Mouse (Mus musculus): ENCODE measurements around the gene Atp8a2. TPM values are rescaled to one million over a fixed set of nuclear protein-coding genes. Genes with fewer than 3 reads are reported as not detected.
"Not testable (repeated sequence)": the region's sequence is repeated elsewhere in the genome, so short reads cannot be mapped to it uniquely, and the experiment has no call there.

Gene Atp8a2
- polyA plus RNA-seq, 1 experiment from 2014 or later = 51.5 TPM

DNA sequence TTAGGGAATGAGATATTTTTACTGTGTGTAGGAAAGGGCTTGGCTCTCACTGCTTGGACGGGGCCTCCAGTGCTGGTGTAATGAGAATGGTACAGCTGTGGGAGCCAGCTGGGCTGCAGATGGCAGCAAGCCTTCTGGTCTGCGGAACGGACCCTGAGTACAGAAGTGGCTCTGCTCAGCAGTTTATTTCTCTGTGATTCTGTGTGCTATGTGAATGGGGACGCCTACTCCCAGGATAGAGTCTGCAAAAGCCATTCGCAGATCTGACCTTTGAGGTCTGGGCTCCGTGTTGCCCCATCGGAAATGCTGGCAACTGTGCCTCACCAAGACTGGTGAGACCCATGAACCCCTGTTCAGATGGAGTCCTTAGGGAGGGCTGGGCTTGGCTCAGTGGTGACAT is 569.2 kb downstream of the Atp8a2 start:
- Histone ChIP-seq H3K4me2 (ENCODE audit: low read depth, low read length) (peak overlapping the region; percentile 71; the same call in 1 of the 2 replicates), H3K9ac (replicated peaks; ENCODE audit: low read depth, low read length) (no peak overlapping the region), H3K27me3 (ENCODE audit: control insufficient read depth, insufficient read depth, low read length) (peaks cover 4% of the 10 kb centered on the region; the same call in 1 of the 2 replicates), H3K9me3 (ENCODE audit: control insufficient read depth, low read length) (no peaks in the 10 kb centered on the region), H3K36me3 (ENCODE audit: control insufficient read depth, insufficient read depth, low read length) (no peaks in the 10 kb centered on the region), H3K4me1 (ENCODE audit: control insufficient read depth, insufficient read depth, low read length) (peaks cover 12% of the 10 kb centered on the region; the same call in 1 of the 2 replicates), H3K4me3 (ENCODE audit: low read depth, low read length) (peak overlapping the region; percentile 61; the same call in 1 of the 2 replicates), H3K27ac (ENCODE audit: low read depth, low read length) (no peak overlapping the region)
- 14% methylated on average over 7 of the region's 7 CpGs for WGBS
- ATAC-seq (ENCODE audit: low read depth) = peak; percentile 31; the same call in 1 of the 2 replicates

GRCm38 (mm10) chr14:59627142-59627680 is 569.8 kb downstream of the Atp8a2 start:
- ATAC-seq (ENCODE audit: low read depth) = no peak
- Histone ChIP-seq H3K9me3 (ENCODE audit: control insufficient read depth, low read length) (no peaks in the 10 kb centered on the region), H3K4me2 (ENCODE audit: low read depth, low read length) (peak overlapping the region; percentile 71), H3K4me3 (ENCODE audit: low read depth, low read length) (peak overlapping the region; percentile 61), H3K27ac (ENCODE audit: low read depth, low read length) (no peak overlapping the region), H3K4me1 (ENCODE audit: control insufficient read depth, insufficient read depth, low read length) (peaks cover 12% of the 10 kb centered on the region; the same call in 1 of the 2 replicates), H3K9ac (replicated peaks; ENCODE audit: low read depth, low read length) (peak overlapping the region; percentile 7; the same call in 1 of the 2 replicates), H3K36me3 (ENCODE audit: control insufficient read depth, insufficient read depth, low read length) (no peaks in the 10 kb centered on the region), H3K27me3 (ENCODE audit: control insufficient read depth, insufficient read depth, low read length) (peaks cover 4% of the 10 kb centered on the region; the same call in 1 of the 2 replicates)
- 11% methylated on average over 9 of the region's 9 CpGs for WGBS

GRCm38 (mm10) chr14:59626711-59627110 is 570.3 kb downstream of the Atp8a2 start:
- no peak overlapping the region for H3K9ac ChIP-seq (replicated peaks; ENCODE audit: low read depth, low read length)
- no peak overlapping the region for H3K27ac ChIP-seq (ENCODE audit: low read depth, low read length)
- H3K4me1 ChIP-seq (ENCODE audit: control insufficient read depth, insufficient read depth, low read length) = peaks cover 12% of the 10 kb centered on the region; the same call in 1 of the 2 replicates
- ATAC-seq (ENCODE audit: low read depth) = no peak
- WGBS = 23% methylated on average over 8 of the region's 8 CpGs
- H3K4me2 ChIP-seq (ENCODE audit: low read depth, low read length) = peak overlapping the region; percentile 71
- H3K9me3 ChIP-seq (ENCODE audit: control insufficient read depth, low read length) = no peaks in the 10 kb centered on the region
- H3K4me3 ChIP-seq (ENCODE audit: low read depth, low read length) = peak overlapping the region; percentile 61
- peaks cover 4% of the 10 kb centered on the region; the same call in 1 of the 2 replicates for H3K27me3 ChIP-seq (ENCODE audit: control insufficient read depth, insufficient read depth, low read length)
- no peaks in the 10 kb centered on the region for H3K36me3 ChIP-seq (ENCODE audit: control insufficient read depth, insufficient read depth, low read length)

- H3K4me1 ChIP-seq (ENCODE audit: control insufficient read depth, insufficient read depth, low read length) = peaks cover 12% of the 10 kb centered on the region; the same call in 1 of the 2 replicates
- H3K4me3 ChIP-seq (ENCODE audit: low read depth, low read length) = peak overlapping the region; percentile 61
- H3K9me3 ChIP-seq (ENCODE audit: control insufficient read depth, low read length) = no peaks in the 10 kb centered on the region
- H3K4me2 ChIP-seq (ENCODE audit: low read depth, low read length) = peak overlapping the region; percentile 71
- peaks cover 4% of the 10 kb centered on the region; the same call in 1 of the 2 replicates for H3K27me3 ChIP-seq (ENCODE audit: control insufficient read depth, insufficient read depth, low read length)
- H3K27ac ChIP-seq (ENCODE audit: low read depth, low read length) = 0 out of 2 replicates have a peak overlapping the region, but pooled peaks have one; percentile 28
- 0% methylated on average over 47 of the region's 51 CpGs for WGBS
- H3K36me3 ChIP-seq (ENCODE audit: control insufficient read depth, insufficient read depth, low read length) = no peaks in the 10 kb centered on the region
- peak overlapping the region; percentile 56 for H3K9ac ChIP-seq (replicated peaks; ENCODE audit: low read depth, low read length)
- peak; percentile 68 for ATAC-seq (ENCODE audit: low read depth)
Observed at GRCm38 (mm10) chr14:59625806-59626364, 571.1 kb downstream of the Atp8a2 start.

GRCm38 (mm10) chr14:59625158-59625805 is 571.7 kb downstream of the Atp8a2 start, which contains the start of gene Shisa2:
Gene Shisa2 (plus strand): TSS chr14:59625308.
- peaks cover 12% of the 10 kb centered on the region; the same call in 1 of the 2 replicates for H3K4me1 ChIP-seq (ENCODE audit: control insufficient read depth, insufficient read depth, low read length)
- ATAC-seq (ENCODE audit: low read depth) = peak; percentile 92
- H3K27me3 ChIP-seq (ENCODE audit: control insufficient read depth, insufficient read depth, low read length) = peaks cover 4% of the 10 kb centered on the region; the same call in 1 of the 2 replicates
- H3K9me3 ChIP-seq (ENCODE audit: control insufficient read depth, low read length) = no peaks in the 10 kb centered on the region
- peak within 1 kb of the TSS; percentile 56 for H3K9ac ChIP-seq (replicated peaks; ENCODE audit: low read depth, low read length)
- H3K27ac ChIP-seq (ENCODE audit: low read depth, low read length) = peak within 1 kb of the TSS; percentile 28; the same call in 1 of the 2 replicates
- H3K4me2 ChIP-seq (ENCODE audit: low read depth, low read length) = peak within 1 kb of the TSS; percentile 71
- H3K4me3 ChIP-seq (ENCODE audit: low read depth, low read length) = peak within 1 kb of the TSS; percentile 61
- under 1% methylated on average over 49 of the region's 65 CpGs for WGBS
- H3K36me3 ChIP-seq (ENCODE audit: control insufficient read depth, insufficient read depth, low read length) = no peaks in the 10 kb centered on the region

DNA sequence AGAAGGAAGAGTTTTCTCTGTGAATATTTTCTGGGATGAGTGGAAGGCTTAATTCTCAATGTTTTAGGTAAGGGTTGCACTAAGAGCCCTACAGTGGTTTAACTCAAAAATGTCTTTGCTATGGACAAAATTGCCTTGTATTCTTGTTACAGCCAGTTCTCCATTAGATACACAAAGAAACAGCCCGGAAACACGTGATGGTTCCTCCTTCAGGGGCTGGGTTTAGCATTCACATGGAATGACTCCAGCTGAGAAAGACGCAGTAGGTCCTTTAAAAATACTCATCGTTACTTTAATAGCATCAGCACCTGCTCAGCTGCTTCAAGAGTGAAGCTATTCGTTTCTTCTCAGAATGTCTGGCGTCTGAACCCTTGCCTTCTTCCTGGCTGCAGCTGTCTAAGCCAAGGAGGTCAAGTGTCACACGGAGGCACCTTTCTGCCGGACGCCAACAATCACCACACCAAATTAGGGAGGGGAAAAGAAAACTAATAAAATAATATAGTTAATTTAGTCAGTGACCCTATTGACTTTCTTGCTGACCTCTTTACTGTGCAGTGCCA is 572.6 kb downstream of the Atp8a2 start:
- Histone ChIP-seq H3K9ac (replicated peaks; ENCODE audit: low read depth, low read length) (no peak overlapping the region), H3K27ac (ENCODE audit: low read depth, low read length) (no peak overlapping the region), H3K4me3 (ENCODE audit: low read depth, low read length) (no peak overlapping the region), H3K27me3 (ENCODE audit: control insufficient read depth, insufficient read depth, low read length) (peaks cover 4% of the 10 kb centered on the region; the same call in 1 of the 2 replicates), H3K4me1 (ENCODE audit: control insufficient read depth, insufficient read depth, low read length) (peaks cover 12% of the 10 kb centered on the region; the same call in 1 of the 2 replicates), H3K9me3 (ENCODE audit: control insufficient read depth, low read length) (no peaks in the 10 kb centered on the region), H3K36me3 (ENCODE audit: control insufficient read depth, insufficient read depth, low read length) (no peaks in the 10 kb centered on the region), H3K4me2 (ENCODE audit: low read depth, low read length) (no peak overlapping the region; the same call in 1 of the 2 replicates)
- WGBS = 21% methylated on average over 9 of the region's 9 CpGs
- ATAC-seq (ENCODE audit: low read depth) = no peak

DNA sequence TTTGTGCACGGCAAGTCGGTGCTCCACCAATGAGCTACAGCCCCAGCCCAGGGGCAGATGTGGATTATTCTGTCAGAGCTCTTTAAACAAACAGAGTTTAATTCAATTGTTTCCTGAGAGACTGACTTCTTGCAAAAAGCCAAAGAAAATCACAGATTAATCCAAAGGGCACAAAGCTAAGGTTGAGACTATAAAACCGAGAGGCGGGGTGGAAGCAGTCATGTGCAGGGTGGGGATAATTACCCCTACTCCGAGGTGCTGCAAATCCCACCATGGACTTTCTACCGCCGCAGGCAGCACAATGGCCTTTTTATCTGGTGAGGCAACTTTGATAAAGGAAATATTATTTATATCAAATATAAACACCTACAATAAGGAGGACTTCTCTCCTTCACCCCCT is 580.2 kb downstream of the Atp8a2 start:
- H3K36me3 ChIP-seq (ENCODE audit: control insufficient read depth, insufficient read depth, low read length) = no peaks in the 10 kb centered on the region
- H3K27me3 ChIP-seq (ENCODE audit: control insufficient read depth, insufficient read depth, low read length) = no peaks in the 10 kb centered on the region
- ATAC-seq (ENCODE audit: low read depth) = no peak
- no peak overlapping the region for H3K4me2 ChIP-seq (ENCODE audit: low read depth, low read length)
- H3K27ac ChIP-seq (ENCODE audit: low read depth, low read length) = no peak overlapping the region
- 47% methylated on average over 7 of the region's 7 CpGs for WGBS
- no peak overlapping the region for H3K9ac ChIP-seq (replicated peaks; ENCODE audit: low read depth, low read length)
- no peaks in the 10 kb centered on the region for H3K4me1 ChIP-seq (ENCODE audit: control insufficient read depth, insufficient read depth, low read length)
- H3K9me3 ChIP-seq (ENCODE audit: control insufficient read depth, low read length) = no peaks in the 10 kb centered on the region
- no peak overlapping the region for H3K4me3 ChIP-seq (ENCODE audit: low read depth, low read length)

- H3K4me1 ChIP-seq (ENCODE audit: control insufficient read depth, insufficient read depth, low read length); H3K9ac ChIP-seq (replicated peaks; ENCODE audit: low read depth, low read length); H3K27ac ChIP-seq (ENCODE audit: low read depth, low read length); H3K27me3 ChIP-seq (ENCODE audit: control insufficient read depth, insufficient read depth, low read length); H3K4me3 ChIP-seq (ENCODE audit: low read depth, low read length); H3K9me3 ChIP-seq (ENCODE audit: control insufficient read depth, low read length); ATAC-seq (ENCODE audit: low read depth); H3K4me2 ChIP-seq (ENCODE audit: low read depth, low read length); H3K36me3 ChIP-seq (ENCODE audit: control insufficient read depth, insufficient read depth, low read length): not testable (repeated sequence)
- 91% methylated on average over 3 of the region's 3 CpGs for WGBS
Observed at GRCm38 (mm10) chr14:59614149-59614548, 582.8 kb downstream of the Atp8a2 start.

Data from neural tube, embryonic 14.5 days (tissue).